Mouse (Mus musculus) heart, embryonic 16.5 days (tissue): ENCODE measurements at regions not wholly inside any gene's neighbourhood (a gene's known extent, or its start where the extent isn't known, plus 50 kb on each side); places are given as distances from the start of the nearest gene placed in this dataset.

Source experiments
- ATAC-seq: fragments of 200-750 bp; cut with Nextera tagmentation; replicated peaks from 2 replicates; pipeline ENCODE4 v1.8.0; 2017; ENCODE audit warnings: moderate number of reproducible peaks; ENCODE audit not compliant: insufficient read depth, low FRiP score; ENCODE audit errors: extremely low read depth
- H3K27ac ChIP-seq: fragments of 300-500 bp; sonication (generic); 2 replicates; pipeline ENCODE4 v1.5.1; 2014; ENCODE audit warnings: mild to moderate bottlenecking, low read length, control low read depth, moderate library complexity
- H3K27me3 ChIP-seq: fragments of 300-500 bp; sonication (generic); 2 replicates; pipeline ENCODE4 v1.6.1; 2014; ENCODE audit warnings: low read length, mixed read lengths; ENCODE audit not compliant: control insufficient read depth, insufficient read depth
- H3K36me3 ChIP-seq: fragments of 300-500 bp; sonication (generic); 2 replicates; pipeline ENCODE4 v1.6.1; 2014; ENCODE audit not compliant: control insufficient read depth, insufficient read depth
- H3K4me1 ChIP-seq: fragments of 300-500 bp; sonication (generic); 2 replicates; pipeline ENCODE4 v1.6.1; 2014; ENCODE audit warnings: low read length, mixed read lengths; ENCODE audit not compliant: control insufficient read depth, insufficient read depth
- H3K4me2 ChIP-seq: fragments of 300-500 bp; sonication (generic); 2 replicates; pipeline ENCODE4 v1.6.1; 2014; ENCODE audit warnings: low read depth, mild to moderate bottlenecking, control low read depth, low read length
- H3K4me3 ChIP-seq: fragments of 300-500 bp; sonication (generic); 2 replicates; pipeline ENCODE4 v1.5.1; 2014; ENCODE audit warnings: mild to moderate bottlenecking, control low read depth, low read length
- H3K9ac ChIP-seq: fragments of 300-500 bp; sonication (generic); 2 replicates; pipeline ENCODE4 v1.6.1; 2014; ENCODE audit warnings: low read length, control low read depth
- H3K9me3 ChIP-seq: fragments of 300-500 bp; sonication (generic); replicated peaks from 2 replicates; pipeline ENCODE4 v1.6.1; 2016; ENCODE audit warnings: low read length; ENCODE audit not compliant: control insufficient read depth
- WGBS: fragments of 180-500 bp; shearing (Covaris S2); extraction: QIAGEN DNeasy Blood & Tissue Kit; methylation state at CpG from one replicate; pipeline ENCODE4 v1.1.7; 2014; 5-methylcytosine and 5-hydroxymethylcytosine counted together

DNA sequence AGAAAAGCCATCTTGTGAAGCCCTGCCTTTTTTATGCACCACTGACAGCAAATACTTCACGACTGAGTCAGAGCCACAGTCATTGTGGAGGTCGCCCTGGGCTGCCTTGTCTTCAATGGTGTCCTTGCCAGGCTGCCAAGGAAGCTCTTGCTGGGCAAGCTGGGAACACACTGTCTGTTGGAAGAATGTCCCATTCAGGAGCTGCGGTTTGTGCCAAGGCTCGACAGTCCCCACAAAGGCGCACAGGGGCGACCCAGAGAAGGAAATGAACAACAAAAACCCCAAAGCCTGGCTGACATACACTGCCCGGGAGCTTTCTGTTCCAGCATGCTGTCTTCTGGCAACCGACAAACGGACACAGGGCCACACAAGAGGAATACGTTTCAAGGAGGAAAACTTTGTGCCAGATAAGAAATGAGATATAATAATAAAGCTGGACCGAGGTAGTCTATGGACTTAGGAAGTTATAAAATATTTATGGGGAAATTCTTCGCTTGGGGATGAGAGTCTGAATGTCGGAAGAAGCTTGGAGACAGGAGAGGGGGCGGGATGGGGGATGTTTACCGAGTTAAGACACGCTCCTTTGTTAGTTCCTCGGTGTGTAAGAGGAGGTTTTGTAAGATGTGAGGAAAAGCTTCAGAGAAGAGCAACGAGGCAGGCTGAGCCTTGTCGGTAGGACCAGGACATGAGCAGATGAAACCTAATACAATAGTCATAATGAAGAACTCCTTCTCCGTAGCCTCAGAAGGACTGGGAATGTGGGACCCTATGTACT, 261.5 kb downstream of the Fzd1 start:
- H3K9me3 ChIP-seq = no peaks in the 10 kb centered on the region
- H3K36me3 ChIP-seq = no peaks in the 10 kb centered on the region
- H3K27me3 ChIP-seq = no peaks in the 10 kb centered on the region
- 29% methylated on average over 20 of the region's 20 CpGs for WGBS
- H3K4me2 ChIP-seq = peak overlapping the region; percentile 51
- peak; percentile 16; the same call in 1 of the 2 replicates for ATAC-seq
- H3K4me1 ChIP-seq = peaks cover 21% of the 10 kb centered on the region
- H3K9ac ChIP-seq = peak overlapping the region; percentile 21; the same call in 1 of the 2 replicates
- peak overlapping the region; percentile 20; the same call in 1 of the 2 replicates for H3K27ac ChIP-seq
- peak overlapping the region; percentile 7; the same call in 1 of the 2 replicates for H3K4me3 ChIP-seq

- H3K9ac ChIP-seq = no peak overlapping the region
Measured at GRCm38 (mm10) chr5:4495482-4495881, 262.4 kb downstream of the Fzd1 start.

GRCm38 (mm10) chr5:4486391-4487132, 271.3 kb downstream of the Fzd1 start:
- Histone ChIP-seq H3K27ac (no peak overlapping the region), H3K9ac (no peak overlapping the region), H3K4me3 (no peak overlapping the region), H3K4me2 (no peak overlapping the region), H3K27me3 (no peaks in the 10 kb centered on the region), H3K9me3 (no peaks in the 10 kb centered on the region; the same call in 1 of the 2 replicates), H3K36me3 (no peaks in the 10 kb centered on the region; the same call in 1 of the 2 replicates), H3K4me1 (peaks cover 8% of the 10 kb centered on the region)
- WGBS = 81% methylated on average over 4 of the region's 4 CpGs
- ATAC-seq = no peak

More at GRCm38 (mm10) chr5:4495482-4495881, 262.4 kb downstream of the Fzd1 start:
- Histone ChIP-seq H3K4me3 (no peak overlapping the region), H3K27ac (no peak overlapping the region), H3K4me2 (no peak overlapping the region), H3K4me1 (peaks cover 25% of the 10 kb centered on the region), H3K36me3 (no peaks in the 10 kb centered on the region), H3K9me3 (no peaks in the 10 kb centered on the region), H3K27me3 (no peaks in the 10 kb centered on the region)
- WGBS = 74% methylated on average over 6 of the region's 6 CpGs
- no peak for ATAC-seq

GRCm38 (mm10) chr5:4485542-4486390, 272.1 kb downstream of the Fzd1 start:
- H3K4me2 ChIP-seq = no peak overlapping the region
- H3K36me3 ChIP-seq = no peaks in the 10 kb centered on the region; the same call in 1 of the 2 replicates
- H3K27ac ChIP-seq = no peak overlapping the region
- H3K9ac ChIP-seq = no peak overlapping the region
- ATAC-seq = no peak
- H3K4me1 ChIP-seq = peaks cover 6% of the 10 kb centered on the region
- H3K9me3 ChIP-seq = no peaks in the 10 kb centered on the region; the same call in 1 of the 2 replicates
- H3K4me3 ChIP-seq = no peak overlapping the region
- 64% methylated on average over 10 of the region's 10 CpGs for WGBS
- H3K27me3 ChIP-seq = no peaks in the 10 kb centered on the region

GRCm38 (mm10) chr5:4484780-4485179, 273.1 kb downstream of the Fzd1 start:
- no peak overlapping the region for H3K9ac ChIP-seq
- no peak overlapping the region for H3K27ac ChIP-seq
- H3K27me3 ChIP-seq = no peaks in the 10 kb centered on the region
- no peak overlapping the region for H3K4me3 ChIP-seq
- H3K4me2 ChIP-seq = no peak overlapping the region
- no peak for ATAC-seq
- H3K36me3 ChIP-seq = no peaks in the 10 kb centered on the region; the same call in 1 of the 2 replicates
- WGBS = 44% methylated on average over 6 of the region's 6 CpGs
- H3K9me3 ChIP-seq = no peaks in the 10 kb centered on the region; the same call in 1 of the 2 replicates
- H3K4me1 ChIP-seq = 0 out of 2 replicates have a peak, but pooled peaks cover 4% of the 10 kb centered on the region

- 81% methylated on average over 1 of the region's 1 CpGs for WGBS
- H3K27ac ChIP-seq = no peak overlapping the region
Measured at GRCm38 (mm10) chr5:4484151-4484550, 273.7 kb downstream of the Fzd1 start.

DNA sequence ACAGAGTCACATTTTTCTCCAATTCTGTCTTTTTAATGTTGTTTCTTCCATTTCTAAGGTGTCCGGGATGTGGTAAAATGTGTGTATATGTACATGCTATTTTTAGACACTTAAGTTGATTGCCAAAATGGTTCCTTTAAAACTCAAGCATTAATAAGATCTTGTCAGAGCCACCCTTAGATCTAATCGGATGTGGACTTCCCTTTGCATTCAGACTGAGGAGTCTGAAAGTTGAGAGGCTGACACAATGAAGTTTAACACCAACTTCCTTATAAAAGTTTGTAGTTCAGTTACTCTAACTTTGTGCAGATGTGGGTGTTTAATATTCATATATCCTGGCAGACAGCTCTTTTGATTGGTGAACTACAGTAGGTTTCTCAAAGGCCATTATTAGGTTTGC, 282.1 kb downstream of the Mterf1b start:
- no peak for ATAC-seq
- Histone ChIP-seq H3K4me3 (no peak overlapping the region), H3K36me3 (no peaks in the 10 kb centered on the region), H3K27me3 (no peaks in the 10 kb centered on the region), H3K4me2 (no peak overlapping the region), H3K27ac (no peak overlapping the region), H3K9me3 (no peaks in the 10 kb centered on the region), H3K4me1 (no peaks in the 10 kb centered on the region), H3K9ac (no peak overlapping the region)
- 69% methylated on average over 2 of the region's 2 CpGs for WGBS

More at GRCm38 (mm10) chr5:4484151-4484550, 273.7 kb downstream of the Fzd1 start:
- Histone ChIP-seq H3K9me3 (no peaks in the 10 kb centered on the region; the same call in 1 of the 2 replicates), H3K4me2 (no peak overlapping the region), H3K9ac (no peak overlapping the region), H3K36me3 (no peaks in the 10 kb centered on the region; the same call in 1 of the 2 replicates), H3K4me3 (no peak overlapping the region), H3K4me1 (0 out of 2 replicates have a peak, but pooled peaks cover 4% of the 10 kb centered on the region), H3K27me3 (no peaks in the 10 kb centered on the region)
- no peak for ATAC-seq
